Mouse (Mus musculus) liver, adult (tissue): ENCODE data around the gene Rpp25l.

Experiments used
- GATA4 ChIP-seq: IDR thresholded peaks from 2 replicates; pipeline ENCODE4 v1.6.1; 2014; ENCODE audit warnings: mild to moderate bottlenecking, low read length; ENCODE audit not compliant: insufficient replicate concordance

Gene Rpp25l

GRCm38 (mm10) chr4:41676248-41677005, 36.9 kb downstream of the Rpp25l start:
- no peak for TF ChIP-seq GATA4

GRCm38 (mm10) chr4:41673186-41673585, 40.1 kb downstream of the Rpp25l start:
- no peak for TF ChIP-seq GATA4

- no peak for TF ChIP-seq GATA4
These were observed 40.8 kb downstream of the Rpp25l start for GRCm38 (mm10) chr4:41672522-41672963.

GRCm38 (mm10) chr4:41671963-41672480, 41.3 kb downstream of the Rpp25l start:
- no peak for TF ChIP-seq GATA4

- TF ChIP-seq GATA4 = no peak
These were observed 41.8 kb downstream of the Rpp25l start for GRCm38 (mm10) chr4:41671500-41671899.

GRCm38 (mm10) chr4:41670836-41671235, 42.5 kb downstream of the Rpp25l start:
- no peak for TF ChIP-seq GATA4

GRCm38 (mm10) chr4:41666646-41667045, 46.7 kb downstream of the Rpp25l start:
- no peak for TF ChIP-seq GATA4

GRCm38 (mm10) chr4:41665009-41665675, 48.2 kb downstream of the Rpp25l start:
- no peak for TF ChIP-seq GATA4

GRCm38 (mm10) chr4:41664533-41664932, 48.8 kb downstream of the Rpp25l start:
- TF ChIP-seq GATA4 = no peak

GRCm38 (mm10) chr4:41663614-41664013, 49.7 kb downstream of the Rpp25l start:
- no peak for TF ChIP-seq GATA4

- no peak for TF ChIP-seq GATA4
These were observed 50.6 kb downstream of the Rpp25l start for GRCm38 (mm10) chr4:41662723-41663122.
